Mouse (Mus musculus): Measurements from ENCODE around the gene Ksr2. TPM values are rescaled to one million over a fixed set of nuclear protein-coding genes. Genes with fewer than 3 reads are reported as not detected.

Gene Ksr2
- polyA plus RNA-seq, 1 experiment from 2014 or later: 7.1 TPM

- no peak for ATAC-seq (ENCODE audit: low FRiP score)
- WGBS: 3% methylated on average over 8 of the region's 8 CpGs
These were observed 102.8 kb downstream of the Ksr2 start for GRCm38 (mm10) chr5:117516597-117516996.

DNA sequence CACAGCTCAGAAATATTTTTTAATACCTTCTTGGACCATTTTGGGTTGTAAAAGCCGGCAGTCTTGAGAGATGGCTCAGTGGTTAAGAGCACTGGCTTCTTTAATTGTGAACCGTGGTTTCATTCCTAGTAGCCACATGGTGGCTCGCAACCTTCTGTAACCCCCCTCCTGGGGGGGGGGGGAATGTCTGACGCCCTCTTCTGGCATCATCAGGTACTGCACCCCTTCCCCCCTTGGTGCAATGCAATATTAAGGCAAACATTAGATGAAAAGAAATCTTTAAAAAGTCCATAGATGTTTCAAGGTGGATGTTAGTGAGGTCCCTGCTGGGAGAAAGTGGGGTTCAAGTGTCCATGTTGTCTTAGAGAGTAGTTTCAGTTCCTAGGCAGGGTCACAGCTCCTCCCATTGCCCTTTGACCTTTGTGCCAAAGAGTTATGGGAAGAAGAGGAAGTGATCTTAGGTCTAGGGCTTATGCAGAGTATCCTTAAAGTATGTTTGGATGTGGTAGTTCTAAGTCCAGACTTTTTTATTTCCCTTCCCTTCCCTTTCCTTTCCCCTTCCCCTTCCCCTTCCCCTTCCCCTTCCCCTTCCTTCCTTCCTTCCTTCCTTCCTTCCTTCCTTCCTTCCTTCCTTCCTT is 106.2 kb downstream of the Ksr2 start:
- H3K4me2 ChIP-seq: no peak overlapping the region
- no peak overlapping the region for H3K4me3 ChIP-seq
- H3K4me1 ChIP-seq (replicated peaks): peaks cover 5% of the 10 kb centered on the region
- no peak overlapping the region for H3K9ac ChIP-seq
- H3K36me3 ChIP-seq: no peaks in the 10 kb centered on the region
- H3K9me3 ChIP-seq: no peaks in the 10 kb centered on the region; the same call in 1 of the 2 replicates
- no peak for ATAC-seq (ENCODE audit: low FRiP score)
- 0 out of 2 replicates have a peak, but pooled peaks cover 4% of the 10 kb centered on the region for H3K27me3 ChIP-seq
- WGBS: 40% methylated on average over 4 of the region's 4 CpGs
- no peak overlapping the region for H3K27ac ChIP-seq

More at GRCm38 (mm10) chr5:117516597-117516996, 102.8 kb downstream of the Ksr2 start:
- no peaks in the 10 kb centered on the region for H3K9me3 ChIP-seq
- no peak overlapping the region for H3K4me2 ChIP-seq
- H3K9ac ChIP-seq: no peak overlapping the region
- H3K36me3 ChIP-seq: no peaks in the 10 kb centered on the region
- H3K27me3 ChIP-seq: 0 out of 2 replicates have a peak, but pooled peaks cover 4% of the 10 kb centered on the region
- H3K4me3 ChIP-seq: no peak overlapping the region
- no peak overlapping the region; the same call in 1 of the 2 replicates for H3K27ac ChIP-seq
- H3K4me1 ChIP-seq (replicated peaks): no peaks in the 10 kb centered on the region; the same call in 1 of the 2 replicates

- Histone ChIP-seq H3K27me3 (no peaks in the 10 kb centered on the region), H3K4me2 (no peak overlapping the region), H3K4me3 (no peak overlapping the region), H3K36me3 (no peaks in the 10 kb centered on the region), H3K27ac (no peak overlapping the region), H3K9ac (no peak overlapping the region), H3K9me3 (no peaks in the 10 kb centered on the region; the same call in 1 of the 2 replicates), H3K4me1 (replicated peaks) (peaks cover 5% of the 10 kb centered on the region)
- ATAC-seq (ENCODE audit: low FRiP score): no peak
- 88% methylated on average over 4 of the region's 4 CpGs for WGBS
These were observed 107.4 kb downstream of the Ksr2 start for GRCm38 (mm10) chr5:117521156-117521555.

DNA sequence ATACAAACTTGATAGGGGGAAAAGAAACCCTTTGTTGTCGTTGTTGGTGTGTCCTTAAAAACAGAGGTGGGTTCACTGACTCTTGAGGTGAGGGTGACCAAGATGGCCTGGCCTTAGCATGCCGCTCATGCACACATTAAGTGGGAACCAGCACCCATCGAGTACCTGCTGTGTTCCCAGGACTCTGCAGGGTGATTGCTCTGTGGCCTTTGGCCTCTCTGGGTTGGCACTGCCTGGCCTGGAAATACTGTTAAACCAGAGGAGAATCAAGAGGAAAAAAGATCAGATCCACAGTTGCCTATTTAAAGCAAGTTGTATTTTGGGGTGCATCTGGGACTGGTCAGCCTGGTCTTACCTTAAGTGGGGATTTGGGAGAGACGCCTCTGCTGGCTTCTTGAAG is 107.9 kb downstream of the Ksr2 start:
- no peaks in the 10 kb centered on the region for H3K27me3 ChIP-seq
- H3K9ac ChIP-seq: no peak overlapping the region
- no peak overlapping the region for H3K4me3 ChIP-seq
- H3K9me3 ChIP-seq: no peaks in the 10 kb centered on the region; the same call in 1 of the 2 replicates
- ATAC-seq (ENCODE audit: low FRiP score): no peak
- 90% methylated on average over 4 of the region's 4 CpGs for WGBS
- no peak overlapping the region for H3K27ac ChIP-seq
- H3K4me2 ChIP-seq: no peak overlapping the region
- no peaks in the 10 kb centered on the region for H3K36me3 ChIP-seq
- H3K4me1 ChIP-seq (replicated peaks): peaks cover 5% of the 10 kb centered on the region

- H3K27me3 ChIP-seq: no peaks in the 10 kb centered on the region
- no peak overlapping the region for H3K4me2 ChIP-seq
- H3K9ac ChIP-seq: no peak overlapping the region
- H3K4me3 ChIP-seq: no peak overlapping the region
- no peak for ATAC-seq (ENCODE audit: low FRiP score)
- WGBS: 62% methylated on average over 4 of the region's 4 CpGs
- H3K27ac ChIP-seq: no peak overlapping the region
- peaks cover 5% of the 10 kb centered on the region for H3K4me1 ChIP-seq (replicated peaks)
- H3K36me3 ChIP-seq: no peaks in the 10 kb centered on the region
- no peaks in the 10 kb centered on the region; the same call in 1 of the 2 replicates for H3K9me3 ChIP-seq
These were observed 108.7 kb downstream of the Ksr2 start for GRCm38 (mm10) chr5:117522471-117522870.

DNA sequence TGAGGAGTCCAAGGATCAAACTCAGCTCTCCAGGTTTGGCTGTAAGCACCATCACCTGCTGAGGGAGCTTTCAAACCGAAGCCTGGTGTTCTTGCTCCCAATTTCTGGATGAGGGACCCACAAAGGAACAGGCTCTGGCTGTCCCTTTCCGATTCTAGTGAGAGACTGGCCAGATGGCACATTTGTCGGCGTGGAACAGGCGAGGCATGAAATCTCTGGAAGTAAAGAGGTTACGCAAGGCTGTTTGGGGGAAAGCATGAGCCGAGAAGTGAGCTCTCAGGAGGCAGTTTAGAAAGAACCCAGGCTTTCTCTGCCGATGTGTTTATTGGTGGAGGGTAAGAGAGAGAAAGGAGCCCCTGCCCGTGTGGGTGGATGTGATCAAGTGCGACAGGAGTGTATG is 109.2 kb downstream of the Ksr2 start:
- Histone ChIP-seq H3K27me3 (no peaks in the 10 kb centered on the region), H3K4me2 (no peak overlapping the region), H3K27ac (no peak overlapping the region), H3K9me3 (no peaks in the 10 kb centered on the region; the same call in 1 of the 2 replicates), H3K36me3 (no peaks in the 10 kb centered on the region), H3K9ac (no peak overlapping the region), H3K4me3 (no peak overlapping the region), H3K4me1 (replicated peaks) (peaks cover 5% of the 10 kb centered on the region)
- ATAC-seq (ENCODE audit: low FRiP score): no peak
- 59% methylated on average over 10 of the region's 10 CpGs for WGBS

DNA sequence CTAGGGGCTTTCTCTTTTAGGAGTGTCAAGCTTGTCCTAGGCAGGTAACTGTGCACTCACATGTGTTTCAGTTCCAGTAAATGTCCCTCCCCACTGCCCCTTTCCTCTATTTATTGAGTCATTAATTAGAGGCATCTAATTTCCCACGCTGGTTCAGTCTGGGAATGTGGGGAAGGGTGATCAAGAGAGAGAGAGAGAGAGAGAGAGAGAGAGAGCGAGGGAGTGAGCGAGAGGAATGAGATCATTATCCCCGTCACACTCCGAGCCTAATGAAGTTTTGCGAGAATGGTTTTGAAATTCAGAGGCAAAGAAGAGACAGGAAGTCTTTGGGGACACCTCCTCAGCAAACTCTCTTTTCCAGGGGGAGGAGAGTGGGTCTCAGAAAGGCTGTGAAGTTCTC is 117.2 kb downstream of the Ksr2 start:
- H3K27ac ChIP-seq: no peak overlapping the region
- no peak overlapping the region for H3K9ac ChIP-seq
- H3K4me1 ChIP-seq (replicated peaks): peaks cover 22% of the 10 kb centered on the region
- H3K4me3 ChIP-seq: no peak overlapping the region
- no peak overlapping the region for H3K4me2 ChIP-seq
- ATAC-seq (ENCODE audit: low FRiP score): no peak
- 47% methylated on average over 6 of the region's 6 CpGs for WGBS
- peaks cover 32% of the 10 kb centered on the region for H3K27me3 ChIP-seq
- H3K9me3 ChIP-seq: no peaks in the 10 kb centered on the region
- no peaks in the 10 kb centered on the region for H3K36me3 ChIP-seq

GRCm38 (mm10) chr5:117539221-117539620 is 125.4 kb downstream of the Ksr2 start:
- 73% methylated on average over 3 of the region's 3 CpGs for WGBS
- Histone ChIP-seq H3K4me2 (no peak overlapping the region), H3K9ac (no peak overlapping the region), H3K4me3 (no peak overlapping the region), H3K36me3 (peaks cover 12% of the 10 kb centered on the region), H3K27me3 (peaks cover 13% of the 10 kb centered on the region; the same call in 1 of the 2 replicates), H3K4me1 (replicated peaks) (peaks cover 26% of the 10 kb centered on the region), H3K9me3 (peaks cover 12% of the 10 kb centered on the region; the same call in 1 of the 2 replicates), H3K27ac (no peak overlapping the region)
- no peak for ATAC-seq (ENCODE audit: low FRiP score)

GRCm38 (mm10) chr5:117541654-117542053 is 127.9 kb downstream of the Ksr2 start:
- Histone ChIP-seq H3K36me3 (peaks cover 12% of the 10 kb centered on the region), H3K27ac (0 out of 2 replicates have a peak overlapping the region, but pooled peaks have one; percentile 3), H3K9me3 (peaks cover 12% of the 10 kb centered on the region; the same call in 1 of the 2 replicates), H3K27me3 (no peaks in the 10 kb centered on the region), H3K4me2 (no peak overlapping the region), H3K4me1 (replicated peaks) (peaks cover 21% of the 10 kb centered on the region), H3K4me3 (no peak overlapping the region), H3K9ac (no peak overlapping the region)
- 33% methylated on average over 8 of the region's 8 CpGs for WGBS
- no peak; the same call in 1 of the 2 replicates for ATAC-seq (ENCODE audit: low FRiP score)

GRCm38 (mm10) chr5:117546694-117547268 is 133.0 kb downstream of the Ksr2 start:
- H3K36me3 ChIP-seq: peaks cover 15% of the 10 kb centered on the region
- H3K4me3 ChIP-seq: no peak overlapping the region
- H3K4me2 ChIP-seq: no peak overlapping the region
- ATAC-seq (ENCODE audit: low FRiP score): no peak
- no peak overlapping the region for H3K9ac ChIP-seq
- H3K27ac ChIP-seq: no peak overlapping the region
- H3K4me1 ChIP-seq (replicated peaks): peaks cover 8% of the 10 kb centered on the region; the same call in 1 of the 2 replicates
- peaks cover 12% of the 10 kb centered on the region; the same call in 1 of the 2 replicates for H3K9me3 ChIP-seq
- 79% methylated on average over 25 of the region's 25 CpGs for WGBS
- no peaks in the 10 kb centered on the region for H3K27me3 ChIP-seq

DNA sequence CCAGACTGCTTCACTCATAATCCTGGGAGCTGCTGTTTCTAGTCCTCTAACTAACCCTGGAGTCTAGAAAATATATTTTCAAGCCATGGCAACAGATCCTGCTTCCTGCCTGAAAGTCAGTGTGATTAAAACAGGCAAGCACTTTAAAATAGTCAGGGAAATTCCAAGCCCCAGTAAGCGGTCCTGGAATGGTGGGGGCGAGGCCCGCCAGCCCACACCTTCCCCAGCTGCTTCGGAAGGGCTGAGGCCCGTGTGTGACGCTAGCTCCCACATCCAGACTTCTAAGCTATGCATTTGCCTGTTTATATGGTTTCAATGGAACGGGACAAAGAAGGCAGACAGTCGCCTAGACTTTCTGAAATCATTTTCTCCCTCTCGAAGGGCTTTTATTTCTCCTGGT is 137.2 kb downstream of the Ksr2 start:
- Histone ChIP-seq H3K4me2 (no peak overlapping the region), H3K36me3 (peaks cover 8% of the 10 kb centered on the region), H3K27me3 (no peaks in the 10 kb centered on the region), H3K4me1 (replicated peaks) (peaks cover 5% of the 10 kb centered on the region; the same call in 1 of the 2 replicates), H3K27ac (peak overlapping the region; percentile 76), H3K9me3 (no peaks in the 10 kb centered on the region), H3K4me3 (no peak overlapping the region), H3K9ac (no peak overlapping the region)
- 65% methylated on average over 9 of the region's 9 CpGs for WGBS
- ATAC-seq (ENCODE audit: low FRiP score): no peak

GRCm38 (mm10) chr5:117552096-117552495 is 138.3 kb downstream of the Ksr2 start:
- Histone ChIP-seq H3K36me3 (peaks cover 8% of the 10 kb centered on the region), H3K4me2 (no peak overlapping the region), H3K27me3 (no peaks in the 10 kb centered on the region), H3K9me3 (no peaks in the 10 kb centered on the region), H3K4me1 (replicated peaks) (peaks cover 2% of the 10 kb centered on the region; the same call in 1 of the 2 replicates), H3K9ac (no peak overlapping the region), H3K27ac (no peak overlapping the region), H3K4me3 (no peak overlapping the region)
- 93% methylated on average over 8 of the region's 8 CpGs for WGBS
- ATAC-seq (ENCODE audit: low FRiP score): no peak

Data from hindbrain, embryonic 13.5 days (tissue).